Mouse (Mus musculus) midbrain, embryonic 13.5 days (tissue): ENCODE measurements at regions not wholly inside any gene's neighbourhood (a gene's known extent, or its start where the extent isn't known, plus 50 kb on each side); places are given as distances from the start of the nearest gene placed in this dataset.

Experiments used
- ATAC-seq: fragments of 200-750 bp; cut with Nextera tagmentation; 2 replicates; pipeline ENCODE4 v1.8.0; 2017; ENCODE audit warnings: mild to moderate bottlenecking, moderate TSS enrichment, moderate library complexity
- H3K27ac ChIP-seq: fragments of 300-500 bp; sonication (generic); 2 replicates; pipeline ENCODE4 v1.5.1; 2015; ENCODE audit warnings: inconsistent platforms, mild to moderate bottlenecking, moderate library complexity
- H3K27me3 ChIP-seq: fragments of 300-500 bp; sonication (generic); 2 replicates; pipeline ENCODE4 v1.6.1; 2015; ENCODE audit warnings: mild to moderate bottlenecking, inconsistent platforms
- H3K36me3 ChIP-seq: fragments of 300-500 bp; sonication (generic); 2 replicates; pipeline ENCODE4 v1.6.1; 2015; ENCODE audit warnings: mild to moderate bottlenecking, inconsistent platforms
- H3K4me1 ChIP-seq: fragments of 300-500 bp; sonication (generic); replicated peaks from 2 replicates; pipeline ENCODE4 v1.6.1; 2015; ENCODE audit warnings: inconsistent platforms
- H3K4me2 ChIP-seq: fragments of 300-500 bp; sonication (generic); replicated peaks from 2 replicates; pipeline ENCODE4 v1.6.1; 2015; ENCODE audit warnings: moderate library complexity, mild to moderate bottlenecking, inconsistent platforms
- H3K4me3 ChIP-seq: fragments of 300-500 bp; sonication (generic); replicated peaks from 2 replicates; pipeline ENCODE4 v1.5.1; 2015; ENCODE audit warnings: mild to moderate bottlenecking, inconsistent platforms
- H3K9ac ChIP-seq: fragments of 300-500 bp; sonication (generic); replicated peaks from 2 replicates; pipeline ENCODE4 v1.6.1; 2015; ENCODE audit warnings: mild to moderate bottlenecking, inconsistent platforms
- H3K9me3 ChIP-seq: fragments of 300-500 bp; sonication (generic); 2 replicates; pipeline ENCODE4 v1.6.1; 2016; ENCODE audit warnings: mild to moderate bottlenecking, inconsistent platforms
- WGBS: fragments of 180-500 bp; shearing (Covaris S2); methylation state at CpG from one replicate; pipeline ENCODE4 v1.1.7; 2015; 5-methylcytosine and 5-hydroxymethylcytosine counted together

DNA sequence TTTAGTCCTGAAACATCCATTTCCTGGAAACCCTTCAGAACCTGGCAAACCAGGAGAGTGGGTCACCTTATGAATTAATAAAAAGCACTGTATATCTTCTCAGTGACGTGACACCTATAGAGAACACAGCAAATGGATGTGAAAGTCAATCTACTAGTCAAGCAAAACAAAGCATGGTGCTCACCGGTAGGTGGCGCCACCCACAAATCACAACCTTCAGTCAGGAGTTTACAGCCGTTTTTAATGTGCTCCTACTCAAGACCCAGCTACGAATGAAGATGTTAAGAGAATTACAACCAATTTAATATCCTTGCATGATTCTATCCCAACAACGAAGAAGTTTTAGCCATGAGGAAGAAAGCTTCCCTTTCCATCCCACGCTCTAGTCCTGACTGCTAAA lies 136.6 kb upstream of the Map3k7 start:
- H3K4me1 ChIP-seq: peaks cover 17% of the 10 kb centered on the region; the same call in 1 of the 2 replicates
- H3K27ac ChIP-seq: no peak overlapping the region
- WGBS: 76% methylated on average over 7 of the region's 7 CpGs
- H3K27me3 ChIP-seq: peaks cover 4% of the 10 kb centered on the region; the same call in 1 of the 2 replicates
- H3K4me2 ChIP-seq: no peak overlapping the region
- H3K9me3 ChIP-seq: no peaks in the 10 kb centered on the region; the same call in 1 of the 2 replicates
- H3K9ac ChIP-seq: no peak overlapping the region
- ATAC-seq: no peak
- H3K36me3 ChIP-seq: no peaks in the 10 kb centered on the region
- H3K4me3 ChIP-seq: no peak overlapping the region

DNA sequence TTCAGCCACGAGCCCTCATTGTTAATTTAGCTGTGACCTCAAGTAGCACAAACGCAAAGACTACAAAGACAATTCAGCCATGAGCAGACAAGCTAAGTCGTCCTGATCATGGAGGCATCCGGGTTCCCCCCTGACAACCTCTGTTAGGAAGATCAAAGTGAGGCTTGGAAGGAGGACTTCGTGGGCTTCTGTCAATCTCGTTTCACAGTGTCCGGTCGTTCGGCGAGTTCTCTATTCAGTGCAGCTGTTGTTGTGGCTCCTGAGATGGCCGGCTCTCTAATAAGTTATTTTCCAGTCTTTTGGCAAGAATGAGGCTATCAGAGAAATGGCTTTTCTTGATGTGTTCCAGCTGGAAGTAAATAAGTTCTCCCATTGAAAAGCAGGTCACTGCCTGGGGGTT lies 133.7 kb upstream of the Map3k7 start:
- peak; percentile 43; the same call in 1 of the 2 replicates for ATAC-seq
- 3% methylated on average over 11 of the region's 11 CpGs for WGBS
- Histone ChIP-seq H3K27me3 (peaks cover 4% of the 10 kb centered on the region; the same call in 1 of the 2 replicates), H3K4me1 (peaks cover 27% of the 10 kb centered on the region), H3K27ac (0 out of 2 replicates have a peak overlapping the region, but pooled peaks have one; percentile 19), H3K9ac (no peak overlapping the region), H3K4me2 (peak overlapping the region; percentile 35), H3K4me3 (no peak overlapping the region), H3K9me3 (no peaks in the 10 kb centered on the region; the same call in 1 of the 2 replicates), H3K36me3 (no peaks in the 10 kb centered on the region)

- peaks cover 7% of the 10 kb centered on the region; the same call in 1 of the 2 replicates for H3K27me3 ChIP-seq
- no peak overlapping the region for H3K4me2 ChIP-seq
- H3K27ac ChIP-seq: no peak overlapping the region
- peak; percentile 16; the same call in 1 of the 2 replicates for ATAC-seq
- H3K4me1 ChIP-seq: peaks cover 31% of the 10 kb centered on the region
- H3K36me3 ChIP-seq: no peaks in the 10 kb centered on the region
- WGBS: 87% methylated on average over 2 of the region's 2 CpGs
- H3K4me3 ChIP-seq: no peak overlapping the region
- H3K9ac ChIP-seq: no peak overlapping the region
- no peaks in the 10 kb centered on the region for H3K9me3 ChIP-seq
Observed at GRCm38 (mm10) chr4:31831469-31831868, 132.4 kb upstream of the Map3k7 start.

GRCm38 (mm10) chr4:31833828-31834227 lies 130.1 kb upstream of the Map3k7 start:
- H3K9me3 ChIP-seq: no peaks in the 10 kb centered on the region
- no peak for ATAC-seq
- no peak overlapping the region for H3K27ac ChIP-seq
- no peak overlapping the region for H3K4me3 ChIP-seq
- no peak overlapping the region for H3K9ac ChIP-seq
- peaks cover 37% of the 10 kb centered on the region for H3K4me1 ChIP-seq
- peaks cover 7% of the 10 kb centered on the region; the same call in 1 of the 2 replicates for H3K27me3 ChIP-seq
- H3K36me3 ChIP-seq: no peaks in the 10 kb centered on the region
- WGBS: 59% methylated on average over 4 of the region's 4 CpGs
- no peak overlapping the region for H3K4me2 ChIP-seq

- H3K4me1 ChIP-seq: peaks cover 41% of the 10 kb centered on the region
- H3K9me3 ChIP-seq: no peaks in the 10 kb centered on the region
- H3K9ac ChIP-seq: no peak overlapping the region
- H3K4me2 ChIP-seq: no peak overlapping the region
- H3K36me3 ChIP-seq: no peaks in the 10 kb centered on the region
- 18% methylated on average over 5 of the region's 5 CpGs for WGBS
- no peak overlapping the region for H3K4me3 ChIP-seq
- no peak for ATAC-seq
- H3K27ac ChIP-seq: no peak overlapping the region
- peaks cover 7% of the 10 kb centered on the region; the same call in 1 of the 2 replicates for H3K27me3 ChIP-seq
Observed at GRCm38 (mm10) chr4:31835051-31835450, 128.8 kb upstream of the Map3k7 start.

- no peaks in the 10 kb centered on the region for H3K36me3 ChIP-seq
- ATAC-seq: peak; percentile 62
- no peaks in the 10 kb centered on the region for H3K9me3 ChIP-seq
- H3K9ac ChIP-seq: no peak overlapping the region
- no peak overlapping the region for H3K4me2 ChIP-seq
- 0 out of 2 replicates have a peak, but pooled peaks cover 3% of the 10 kb centered on the region for H3K27me3 ChIP-seq
- H3K4me1 ChIP-seq: peaks cover 31% of the 10 kb centered on the region
- H3K4me3 ChIP-seq: no peak overlapping the region
- no peak overlapping the region for H3K27ac ChIP-seq
- WGBS: 20% methylated on average over 5 of the region's 5 CpGs
Observed at GRCm38 (mm10) chr4:31838592-31838991, 125.3 kb upstream of the Map3k7 start.

GRCm38 (mm10) chr4:31849763-31850162 lies 114.1 kb upstream of the Map3k7 start:
- Histone ChIP-seq H3K4me1 (no peaks in the 10 kb centered on the region), H3K9me3 (no peaks in the 10 kb centered on the region), H3K9ac (no peak overlapping the region), H3K4me3 (no peak overlapping the region), H3K27ac (no peak overlapping the region), H3K27me3 (no peaks in the 10 kb centered on the region), H3K36me3 (no peaks in the 10 kb centered on the region), H3K4me2 (no peak overlapping the region)
- no peak for ATAC-seq
- 80% methylated on average over 6 of the region's 6 CpGs for WGBS

DNA sequence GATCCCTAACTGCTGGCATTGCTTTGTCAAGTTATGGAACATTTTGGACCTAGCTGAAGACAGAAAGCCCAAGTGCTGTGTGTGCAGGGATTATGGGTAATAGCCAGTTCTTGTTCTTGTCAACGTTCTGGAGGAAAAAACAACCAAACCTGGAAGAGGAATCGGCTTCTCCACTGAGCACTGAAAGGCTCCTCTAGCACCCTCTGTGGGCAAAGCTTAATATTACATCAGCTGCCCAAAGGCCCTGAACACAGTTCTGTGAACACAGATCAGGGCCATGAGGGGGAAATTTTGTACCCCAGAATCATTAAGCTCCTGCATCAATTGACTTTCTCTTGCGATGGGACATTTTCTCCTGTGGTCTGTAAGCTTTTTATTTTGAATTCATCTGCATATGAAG lies 112.9 kb upstream of the Map3k7 start:
- Histone ChIP-seq H3K9me3 (no peaks in the 10 kb centered on the region), H3K4me1 (no peaks in the 10 kb centered on the region), H3K4me2 (no peak overlapping the region), H3K4me3 (no peak overlapping the region), H3K27me3 (no peaks in the 10 kb centered on the region), H3K9ac (no peak overlapping the region), H3K36me3 (no peaks in the 10 kb centered on the region), H3K27ac (no peak overlapping the region)
- no peak for ATAC-seq
- 54% methylated on average over 3 of the region's 3 CpGs for WGBS

DNA sequence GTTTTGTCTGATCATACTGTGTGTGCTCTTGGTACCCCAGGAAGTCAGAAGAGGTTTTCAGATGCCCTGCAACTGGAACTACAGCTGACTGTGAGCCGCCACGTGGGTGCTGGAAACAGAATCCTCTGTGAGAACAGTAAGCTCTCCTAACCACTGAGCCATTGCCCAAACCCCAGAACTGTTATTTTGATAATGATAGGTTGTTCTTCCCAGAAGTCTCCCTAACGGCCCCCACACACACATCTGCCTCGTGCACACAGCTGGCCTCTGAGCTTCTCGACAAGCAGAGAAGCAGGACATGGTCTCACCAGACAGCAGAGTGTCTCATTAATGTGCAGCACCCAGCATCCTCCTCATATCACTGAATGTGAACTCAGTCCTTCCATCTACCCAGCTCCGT lies 110.0 kb upstream of the Map3k7 start:
- Histone ChIP-seq H3K4me1 (no peaks in the 10 kb centered on the region), H3K36me3 (no peaks in the 10 kb centered on the region), H3K9me3 (no peaks in the 10 kb centered on the region), H3K9ac (no peak overlapping the region), H3K27me3 (no peaks in the 10 kb centered on the region), H3K27ac (no peak overlapping the region), H3K4me2 (no peak overlapping the region), H3K4me3 (no peak overlapping the region)
- WGBS: 91% methylated on average over 6 of the region's 6 CpGs
- no peak for ATAC-seq

DNA sequence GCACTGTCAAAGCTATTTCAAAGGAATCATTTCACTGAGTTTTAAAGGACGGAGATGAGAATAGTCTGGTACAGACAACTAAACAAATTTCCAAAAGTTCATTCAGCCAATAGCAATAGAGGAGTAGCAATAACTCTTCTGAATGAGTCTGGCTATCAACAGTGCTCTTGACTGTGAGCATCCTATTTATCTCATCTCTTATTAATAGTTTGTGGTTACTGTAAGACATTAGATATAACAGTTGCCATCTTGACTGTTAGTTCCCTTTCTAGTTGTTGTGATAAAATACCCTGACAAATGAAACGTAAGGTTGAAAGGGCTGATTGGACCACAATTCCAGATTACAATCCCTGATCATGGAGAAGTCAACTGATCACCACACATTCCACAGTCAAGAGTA lies 103.5 kb upstream of the Map3k7 start:
- WGBS: 89% methylated on average over 2 of the region's 2 CpGs
- Histone ChIP-seq H3K4me2 (no peak overlapping the region), H3K4me1 (no peaks in the 10 kb centered on the region), H3K9me3 (no peaks in the 10 kb centered on the region; the same call in 1 of the 2 replicates), H3K9ac (no peak overlapping the region), H3K27me3 (no peaks in the 10 kb centered on the region), H3K36me3 (no peaks in the 10 kb centered on the region), H3K27ac (no peak overlapping the region), H3K4me3 (no peak overlapping the region)
- no peak for ATAC-seq

DNA sequence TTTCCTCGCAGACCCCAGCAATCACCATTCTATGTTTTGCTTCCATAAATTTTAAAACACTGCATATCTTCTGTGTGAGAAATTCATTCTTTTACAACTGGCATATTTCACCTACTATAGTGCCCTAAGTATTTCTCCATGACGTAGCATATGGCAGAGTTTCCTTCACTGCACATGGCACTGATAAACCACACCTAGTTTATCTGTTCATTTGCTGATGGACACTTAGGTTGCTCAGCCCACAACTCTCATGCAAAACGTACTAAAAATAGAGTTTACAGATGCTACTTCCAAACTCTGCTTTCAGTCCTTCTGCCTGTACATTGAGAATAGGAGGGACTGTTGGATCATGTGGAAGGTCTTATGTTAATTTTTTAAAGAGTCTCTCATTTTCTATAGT lies 102.7 kb upstream of the Map3k7 start:
- no peak overlapping the region for H3K4me3 ChIP-seq
- no peaks in the 10 kb centered on the region for H3K36me3 ChIP-seq
- H3K27ac ChIP-seq: no peak overlapping the region
- no peak overlapping the region for H3K4me2 ChIP-seq
- no peaks in the 10 kb centered on the region for H3K4me1 ChIP-seq
- ATAC-seq: no peak
- no peaks in the 10 kb centered on the region for H3K27me3 ChIP-seq
- WGBS: 84% methylated on average over 3 of the region's 3 CpGs
- H3K9ac ChIP-seq: no peak overlapping the region
- H3K9me3 ChIP-seq: no peaks in the 10 kb centered on the region; the same call in 1 of the 2 replicates

- Histone ChIP-seq H3K27ac (no peak overlapping the region), H3K9me3 (no peaks in the 10 kb centered on the region)
- ATAC-seq: no peak
Observed at GRCm38 (mm10) chr4:31872985-31873983, 90.6 kb upstream of the Map3k7 start.

More at GRCm38 (mm10) chr4:31872985-31873983, 90.6 kb upstream of the Map3k7 start:
- no peak overlapping the region for H3K4me2 ChIP-seq
- H3K9ac ChIP-seq: no peak overlapping the region
- peaks cover 19% of the 10 kb centered on the region for H3K4me1 ChIP-seq
- H3K36me3 ChIP-seq: no peaks in the 10 kb centered on the region
- WGBS: 32% methylated on average over 9 of the region's 9 CpGs
- peaks cover 5% of the 10 kb centered on the region; the same call in 1 of the 2 replicates for H3K27me3 ChIP-seq
- H3K4me3 ChIP-seq: no peak overlapping the region
